Mouse (Mus musculus): ENCODE results near the gene Lrrc41. TPM values are rescaled to one million over a fixed set of nuclear protein-coding genes. Genes with fewer than 3 reads are reported as not detected.

Lrrc41 gene
- polyA plus RNA-seq, 1 experiment, result 34.8 TPM

- DNase-seq (ENCODE audit: extremely low spot score in 1 of 2, low spot score in 1 of 2), result no peak
Measured at GRCm38 (mm10) chr4:116142269-116142668, 67.2 kb downstream of the Lrrc41 start.

GRCm38 (mm10) chr4:116143317-116143811 lies 68.3 kb downstream of the Lrrc41 start:
- no peak for DNase-seq (ENCODE audit: extremely low spot score in 1 of 2, low spot score in 1 of 2)

GRCm38 (mm10) chr4:116143891-116144717 lies 69.0 kb downstream of the Lrrc41 start:
- DNase-seq (ENCODE audit: extremely low spot score in 1 of 2, low spot score in 1 of 2), result peak in 1 of 2 experiments; percentile 75

Other genes starting within 250 kb of the Lrrc41 start
- gene Mob3c, start 247.2 kb upstream of the Lrrc41 start, polyA plus RNA-seq (2012; rRNA removed), result 10.9 and 11.5 TPM in 2 replicates
- 60.8 and 70.3 TPM in 2 replicates for gene Mknk1, start 236.1 kb upstream of the Lrrc41 start, polyA plus RNA-seq (2012; rRNA removed)
- 0.16 and 0.32 TPM in 2 replicates for gene Kncn, start 190.9 kb upstream of the Lrrc41 start, polyA plus RNA-seq (2012; rRNA removed)
- gene 6430628N08Rik, start 184.6 kb upstream of the Lrrc41 start, polyA plus RNA-seq (2012; rRNA removed), result 0.08 and 0.16 TPM in 2 replicates
- gene Dmbx1, start 135.3 kb upstream of the Lrrc41 start, polyA plus RNA-seq (2012; rRNA removed), result 0.06 and 0.12 TPM in 2 replicates
- gene Faah, start 57.3 kb upstream of the Lrrc41 start, polyA plus RNA-seq (2012; rRNA removed), result 88.1 and 104 TPM in 2 replicates
- 8.3 and 9.7 TPM in 2 replicates for gene Nsun4, start 21.4 kb upstream of the Lrrc41 start, polyA plus RNA-seq (2012; rRNA removed)
- 645 and 649 TPM in 2 replicates for gene Uqcrh, start 198 bp upstream of the Lrrc41 start, polyA plus RNA-seq (2012; rRNA removed)
- 0.86 and 0.94 TPM in 2 replicates for gene Rad54l, start 48.4 kb downstream of the Lrrc41 start, polyA plus RNA-seq (2012; rRNA removed)
- gene Pomgnt1, start 48.6 kb downstream of the Lrrc41 start, polyA plus RNA-seq (2012; rRNA removed), result 66.6 and 77.5 TPM in 2 replicates
- gene Lurap1, start 76.1 kb downstream of the Lrrc41 start, polyA plus RNA-seq (2012; rRNA removed), result 11.3 and 12.1 TPM in 2 replicates
- 0.20 and 0.23 TPM in 2 replicates for gene Tspan1, start 92.3 kb downstream of the Lrrc41 start, polyA plus RNA-seq (2012; rRNA removed)
- gene 1700042G07Rik, start 98.1 kb downstream of the Lrrc41 start, polyA plus RNA-seq (2012; rRNA removed), result not detected in 2 replicates
- 0.14 TPM in 1 of 2 replicates, not detected in the other for gene Gm49337, start 98.1 kb downstream of the Lrrc41 start, polyA plus RNA-seq (2012; rRNA removed)
- gene Pik3r3, start 146.3 kb downstream of the Lrrc41 start, polyA plus RNA-seq (2012; rRNA removed), result 40.4 and 44.9 TPM in 2 replicates

Measured in frontal cortex, adult 2 months (tissue).